Mouse (Mus musculus): Measurements from ENCODE around the gene Icos.

DNA sequence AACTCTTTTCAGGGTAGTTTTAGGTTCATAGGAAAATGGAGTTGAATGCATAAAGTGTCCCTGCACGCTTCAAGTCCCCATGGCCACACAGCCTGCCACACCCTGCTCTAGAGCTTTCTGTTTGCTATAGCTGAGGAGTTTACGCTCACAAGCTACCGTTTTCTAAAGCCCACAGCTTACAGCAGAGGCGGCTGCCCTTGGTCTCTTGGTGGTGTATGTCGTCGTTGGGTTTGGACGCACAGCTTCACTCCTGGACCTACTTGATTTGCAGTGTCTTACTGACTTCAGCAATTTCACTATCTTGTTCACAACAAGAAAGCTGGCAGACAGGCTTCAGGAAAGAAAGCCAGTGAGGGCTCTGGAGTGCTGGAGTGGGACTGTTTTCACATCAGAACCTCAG lies 24.8 kb upstream of the Icos start:
- TF ChIP-seq ZC3H11A (IDR thresholded peaks at IDR 0.05; ENCODE audit: borderline replicate concordance, low read depth, low read length) (no peak), ZNF384 (IDR thresholded peaks at IDR 0.05; ENCODE audit: low read depth, low read length) (no peak)
